Mouse (Mus musculus): ENCODE data around the gene Pcdh15. TPM values are rescaled to one million over a fixed set of nuclear protein-coding genes. Genes with fewer than 3 reads are reported as not detected.

Gene Pcdh15
- total and polyA plus RNA-seq, 3 experiments = not detected

GRCm38 (mm10) chr10:73826354-73826753 lies 727.2 kb downstream of the Pcdh15 start:
- H3K36me3 ChIP-seq (ENCODE audit: control insufficient read depth in 1 of 2, insufficient read depth in 2 of 2, low read length in 2 of 2) = no peaks in the 10 kb centered on the region
- H3K27me3 ChIP-seq (ENCODE audit: control insufficient read depth in 1 of 2, insufficient read depth in 2 of 2, low read length in 2 of 2) = no peaks in the 10 kb centered on the region
- no peak overlapping the region for H3K27ac ChIP-seq (ENCODE audit: control insufficient read depth, low read depth, low read length)
- H3K4me3 ChIP-seq (ENCODE audit: control insufficient read depth in 1 of 2, insufficient read depth in 1 of 2, low read depth in 2 of 2, low read length in 2 of 2) = no peak overlapping the region
- H3K9me3 ChIP-seq (replicated peaks; ENCODE audit: insufficient read depth, low read length) = no peaks in the 10 kb centered on the region
- H3K79me2 ChIP-seq (ENCODE audit: control insufficient read depth, insufficient read depth, low read length, poor library complexity) = no peaks in the 10 kb centered on the region
- H3K4me1 ChIP-seq (ENCODE audit: control insufficient read depth in 1 of 2, insufficient read depth in 2 of 2, low read length in 2 of 2) = no peaks in the 10 kb centered on the region
- H3K9ac ChIP-seq (ENCODE audit: control insufficient read depth, low read depth, low read length, poor library complexity, severe bottlenecking) = no peak overlapping the region
- no peak for TF ChIP-seq HCFC1 (IDR thresholded peaks at IDR 0.05; ENCODE audit: low read depth, low read length)
- no peak for TF ChIP-seq TBP (IDR thresholded peaks at IDR 0.05; ENCODE audit: low read depth, low read length)
- no peak for TF ChIP-seq NRF1 (IDR thresholded peaks at IDR 0.05; ENCODE audit: insufficient read depth, low read depth, low read length, poor library complexity, severe bottlenecking)
- TF ChIP-seq ZMIZ1 (IDR thresholded peaks at IDR 0.05; ENCODE audit: low read depth, low read length) = no peak
- TF ChIP-seq GATA1 (IDR thresholded peaks at IDR 0.05; ENCODE audit: low read depth, low read length) = no peak
- TF ChIP-seq UBTF (IDR thresholded peaks at IDR 0.05; ENCODE audit: borderline replicate concordance, insufficient read depth, low read depth, low read length) = no peak
- TF ChIP-seq MAFK (IDR thresholded peaks at IDR 0.05; ENCODE audit: borderline replicate concordance, low read depth, low read length) = no peak
- no peak for TF ChIP-seq NELFE (IDR thresholded peaks at IDR 0.05; ENCODE audit: low read depth, low read length)
- TF ChIP-seq ZC3H11A (IDR thresholded peaks at IDR 0.05; ENCODE audit: low read depth, low read length) = no peak
- no peak for TF ChIP-seq EP300 (IDR thresholded peaks at IDR 0.05; ENCODE audit: low read depth in 1 of 2, low read length in 2 of 2)
- no peak for TF ChIP-seq JUND (IDR thresholded peaks at IDR 0.05; ENCODE audit: low read depth, low read length)
- TF ChIP-seq ETS1 (IDR thresholded peaks at IDR 0.05; ENCODE audit: low read depth, low read length) = no peak
- TF ChIP-seq GABPA (IDR thresholded peaks at IDR 0.05; ENCODE audit: low read depth, low read length) = no peak
- TF ChIP-seq CHD2 (IDR thresholded peaks at IDR 0.05; ENCODE audit: low read length) = no peak
- TF ChIP-seq SIN3A (IDR thresholded peaks at IDR 0.05; ENCODE audit: low read length) = no peak
- TF ChIP-seq SMC3 (IDR thresholded peaks at IDR 0.05; ENCODE audit: low read depth, low read length) = no peak
- TF ChIP-seq TAL1 (IDR thresholded peaks at IDR 0.05; ENCODE audit: low read length) = no peak
- no peak for TF ChIP-seq CTCF (IDR thresholded peaks at IDR 0.05 in 2 of 3, conservative IDR thresholded peaks at IDR 0.05 in 1 of 3; ENCODE audit: control insufficient read depth in 1 of 3, insufficient read depth in 1 of 3, low read depth in 2 of 3, low read length in 3 of 3, poor library complexity in 1 of 3, severe bottlenecking in 1 of 3)
- DNase-seq (ENCODE audit: low read depth, low spot score) = no peak

- H3K27me3 ChIP-seq (ENCODE audit: control insufficient read depth in 1 of 2, insufficient read depth in 2 of 2, low read length in 2 of 2) = no peaks in the 10 kb centered on the region
- no peak overlapping the region for H3K4me3 ChIP-seq (ENCODE audit: control insufficient read depth in 1 of 2, insufficient read depth in 1 of 2, low read depth in 2 of 2, low read length in 2 of 2)
- no peaks in the 10 kb centered on the region for H3K9me3 ChIP-seq (replicated peaks; ENCODE audit: insufficient read depth, low read length)
- no peak overlapping the region for H3K9ac ChIP-seq (ENCODE audit: control insufficient read depth, low read depth, low read length, poor library complexity, severe bottlenecking)
- H3K36me3 ChIP-seq (ENCODE audit: control insufficient read depth in 1 of 2, insufficient read depth in 2 of 2, low read length in 2 of 2) = no peaks in the 10 kb centered on the region
- DNase-seq (ENCODE audit: low read depth, low spot score) = no peak
- TF ChIP-seq GABPA (IDR thresholded peaks at IDR 0.05; ENCODE audit: low read depth, low read length) (no peak), EP300 (IDR thresholded peaks at IDR 0.05; ENCODE audit: low read depth in 1 of 2, low read length in 2 of 2) (no peak), ELF1 (IDR thresholded peaks at IDR 0.05; ENCODE audit: low read depth, low read length) (no peak), KAT2A (conservative IDR thresholded peaks at IDR 0.05; ENCODE audit: low read depth, low read length) (no peak), UBTF (IDR thresholded peaks at IDR 0.05; ENCODE audit: borderline replicate concordance, insufficient read depth, low read depth, low read length) (no peak), MXI1 (IDR thresholded peaks at IDR 0.05; ENCODE audit: low read depth, low read length) (no peak), CHD1 (IDR thresholded peaks at IDR 0.05; ENCODE audit: low read depth, low read length) (no peak), MYB (IDR thresholded peaks at IDR 0.05; ENCODE audit: low read depth, low read length) (no peak), POLR2AphosphoS5 (IDR thresholded peaks at IDR 0.05; ENCODE audit: borderline replicate concordance, low read depth, low read length) (no peak), ZMIZ1 (IDR thresholded peaks at IDR 0.05; ENCODE audit: low read depth, low read length) (no peak), SIN3A (IDR thresholded peaks at IDR 0.05; ENCODE audit: low read length) (no peak), CHD2 (IDR thresholded peaks at IDR 0.05; ENCODE audit: low read length) (no peak), E2F4 (IDR thresholded peaks at IDR 0.05; ENCODE audit: borderline replicate concordance, low read depth, low read length) (no peak)
- H3K4me1 ChIP-seq (ENCODE audit: control insufficient read depth in 1 of 2, insufficient read depth in 2 of 2, low read length in 2 of 2) = no peaks in the 10 kb centered on the region
- no peaks in the 10 kb centered on the region for H3K79me2 ChIP-seq (ENCODE audit: control insufficient read depth, insufficient read depth, low read length, poor library complexity)
- no peak overlapping the region for H3K27ac ChIP-seq (ENCODE audit: control insufficient read depth, low read depth, low read length)
These were observed 729.6 kb downstream of the Pcdh15 start for GRCm38 (mm10) chr10:73828781-73829180.

Measured in MEL (cell line).